Mouse (Mus musculus): ENCODE measurements around the gene Dock9.
"Not testable (repeated sequence)": the region's sequence is repeated elsewhere in the genome, so short reads cannot be mapped to it uniquely, and the experiment has no call there.

Dock9 gene

GRCm38 (mm10) chr14:121735678-121736077 lies 62.0 kb downstream of the Dock9 start:
- DNase-seq (ENCODE audit: low spot score), result no peak

- no peak for DNase-seq (ENCODE audit: low spot score)
Measured at GRCm38 (mm10) chr14:121734217-121734616, 63.4 kb downstream of the Dock9 start.

- DNase-seq (ENCODE audit: low spot score), result no peak
Measured at GRCm38 (mm10) chr14:121733694-121734093, 63.9 kb downstream of the Dock9 start.

- no peak for DNase-seq (ENCODE audit: low spot score)
Measured at GRCm38 (mm10) chr14:121732196-121732595, 65.4 kb downstream of the Dock9 start.

GRCm38 (mm10) chr14:121731688-121732168 lies 65.9 kb downstream of the Dock9 start:
- DNase-seq (ENCODE audit: low spot score), result no peak

DNA sequence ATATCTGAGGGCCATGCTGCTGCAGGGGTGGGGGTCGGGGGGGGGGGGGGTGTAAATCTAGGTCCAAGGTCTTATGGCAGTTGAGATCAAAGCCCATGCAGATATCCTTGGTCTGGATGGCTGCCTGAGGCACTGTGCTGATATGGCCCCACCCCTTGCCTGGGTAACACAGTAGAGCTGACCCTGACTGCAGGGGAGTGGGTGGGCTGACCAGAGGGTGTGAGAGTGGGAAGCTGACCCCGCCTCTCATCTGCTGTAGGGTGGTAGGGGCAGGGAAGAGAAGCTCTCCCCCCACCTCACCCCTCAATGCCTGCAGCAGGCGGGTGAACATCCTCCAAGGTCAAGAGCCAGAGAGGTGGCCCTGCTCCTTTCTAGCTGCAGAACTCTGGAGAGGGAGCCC lies 66.7 kb downstream of the Dock9 start:
- DNase-seq (ENCODE audit: low spot score), result no peak

DNA sequence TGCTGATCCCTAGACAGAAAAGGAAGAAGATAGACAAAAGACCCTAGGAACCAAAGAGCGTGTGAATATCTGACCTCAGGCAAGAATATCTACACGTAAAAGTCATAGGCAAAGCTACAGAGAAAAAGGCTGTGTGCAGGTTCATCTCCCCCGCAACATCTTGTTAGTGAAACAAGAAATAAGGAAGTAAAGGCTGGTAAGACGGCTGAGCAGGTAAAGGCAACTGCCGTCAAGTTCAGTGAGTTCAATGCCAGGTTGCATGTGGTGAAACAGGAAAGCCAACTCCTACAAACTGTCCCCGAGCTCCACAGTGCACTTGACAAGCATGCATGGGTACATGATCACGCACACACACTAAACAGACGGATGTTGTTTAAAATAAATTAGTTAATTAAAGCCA lies 69.6 kb downstream of the Dock9 start:
- no peak for DNase-seq (ENCODE audit: low spot score)

- DNase-seq (ENCODE audit: low spot score), result no peak
Measured at GRCm38 (mm10) chr14:121724501-121724900, 73.1 kb downstream of the Dock9 start.

- no peak for DNase-seq (ENCODE audit: low spot score)
Measured at GRCm38 (mm10) chr14:121722774-121723173, 74.9 kb downstream of the Dock9 start.

DNA sequence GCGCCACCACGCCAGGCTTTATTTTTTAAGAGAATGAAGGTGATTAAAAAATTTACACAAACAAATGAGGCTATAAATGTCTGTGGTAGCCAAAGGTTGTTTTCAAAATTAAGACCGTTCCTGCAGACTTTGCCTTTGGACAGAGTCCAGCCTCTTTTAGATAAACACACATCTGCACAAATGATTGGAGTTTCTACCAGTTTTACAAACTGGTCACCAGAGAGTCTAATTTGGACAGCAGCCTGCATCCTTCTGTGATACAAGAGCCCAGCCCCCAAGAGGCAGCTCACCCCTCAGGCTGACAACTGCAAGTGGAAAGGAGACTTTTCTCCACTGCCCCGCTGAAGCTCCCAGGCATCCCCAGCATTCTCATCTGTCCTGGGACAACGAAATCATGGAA lies 76.2 kb downstream of the Dock9 start:
- no peak for DNase-seq (ENCODE audit: low spot score)

DNA sequence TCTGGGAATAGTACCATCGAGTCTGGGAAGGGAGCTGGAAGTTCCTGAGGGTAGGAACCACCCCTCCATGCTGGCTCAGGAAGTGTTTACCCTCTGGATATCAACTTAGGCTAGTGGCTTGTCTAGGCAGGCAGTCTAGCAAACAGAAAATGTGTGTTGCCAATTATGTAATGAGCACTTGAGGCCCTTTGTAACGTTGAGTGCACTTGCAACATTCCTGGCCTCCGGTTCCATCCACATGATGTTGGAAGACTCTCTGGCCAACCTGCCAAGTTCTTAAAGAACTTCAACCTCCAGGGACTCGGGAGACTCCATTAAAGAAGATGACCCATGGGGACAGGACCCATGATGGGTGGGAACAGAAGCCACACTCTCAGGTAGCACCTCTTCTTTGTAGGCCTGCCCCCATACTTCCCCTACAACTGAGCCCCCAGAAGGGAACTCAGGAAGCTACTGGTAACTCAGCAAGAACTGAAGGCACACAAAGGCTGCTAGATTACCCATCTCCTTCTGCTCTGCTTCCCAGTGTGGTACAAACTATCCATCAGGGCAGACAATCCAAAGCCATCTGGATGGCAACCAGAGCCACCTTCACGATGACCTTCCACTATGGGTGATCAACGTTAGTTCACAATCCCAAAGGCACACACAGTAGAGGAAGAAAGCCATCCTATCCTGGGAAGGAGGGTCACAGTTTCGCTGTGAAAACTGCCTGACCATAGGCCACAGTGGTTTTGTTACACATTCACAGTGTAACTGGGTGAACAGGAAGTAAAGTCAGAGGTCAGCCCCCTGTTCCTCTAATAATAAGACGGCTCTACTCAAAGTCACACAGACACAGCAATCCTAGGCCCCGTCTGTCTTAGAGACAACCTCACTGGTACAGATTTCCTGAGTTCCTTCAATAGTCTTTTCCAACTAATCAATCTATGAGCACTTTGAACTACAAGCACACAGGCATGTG lies 77.7 kb downstream of the Dock9 start:
- no peak for DNase-seq (ENCODE audit: low spot score)

GRCm38 (mm10) chr14:121714799-121715198 lies 82.8 kb downstream of the Dock9 start:
- not testable (repeated sequence) for DNase-seq (ENCODE audit: low spot score)

DNA sequence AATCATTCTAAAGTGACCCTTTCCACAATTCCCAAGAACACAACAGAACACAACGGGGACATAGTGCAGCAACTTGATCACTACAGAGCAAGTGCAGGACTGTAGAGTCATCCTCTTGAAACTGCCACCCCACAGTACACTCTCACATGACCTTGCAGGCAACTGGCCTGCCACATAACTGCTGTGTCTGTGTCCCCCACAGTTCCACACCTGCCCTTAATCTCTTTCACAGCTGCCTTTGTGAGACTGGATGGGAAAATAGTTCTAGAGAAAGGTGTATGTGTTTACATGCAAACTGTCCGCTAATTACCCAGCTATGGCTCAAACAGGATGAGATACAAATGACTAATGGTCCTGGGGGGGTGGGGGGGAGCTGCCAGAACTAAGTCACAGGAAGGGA lies 83.4 kb downstream of the Dock9 start:
- DNase-seq (ENCODE audit: low spot score), result no peak

DNA sequence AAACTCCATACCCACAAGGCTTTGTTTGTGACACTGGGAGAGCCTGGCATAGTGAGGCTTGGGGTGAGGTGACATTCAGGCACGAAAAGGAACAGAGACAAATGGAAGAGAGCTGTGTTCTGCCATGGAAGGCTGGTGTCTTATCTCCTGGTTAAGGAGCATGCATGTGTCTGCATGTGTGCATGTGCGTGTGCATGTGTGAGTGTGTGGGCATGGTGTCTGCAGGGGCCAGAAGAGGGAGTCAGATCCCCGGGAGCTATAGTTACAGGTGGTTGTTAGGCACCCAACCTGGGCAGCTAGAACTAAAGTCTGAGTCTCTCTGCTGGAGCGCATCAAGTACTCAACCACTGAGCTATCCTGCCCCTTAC lies 83.8 kb downstream of the Dock9 start:
- no peak for DNase-seq (ENCODE audit: low spot score)

DNA sequence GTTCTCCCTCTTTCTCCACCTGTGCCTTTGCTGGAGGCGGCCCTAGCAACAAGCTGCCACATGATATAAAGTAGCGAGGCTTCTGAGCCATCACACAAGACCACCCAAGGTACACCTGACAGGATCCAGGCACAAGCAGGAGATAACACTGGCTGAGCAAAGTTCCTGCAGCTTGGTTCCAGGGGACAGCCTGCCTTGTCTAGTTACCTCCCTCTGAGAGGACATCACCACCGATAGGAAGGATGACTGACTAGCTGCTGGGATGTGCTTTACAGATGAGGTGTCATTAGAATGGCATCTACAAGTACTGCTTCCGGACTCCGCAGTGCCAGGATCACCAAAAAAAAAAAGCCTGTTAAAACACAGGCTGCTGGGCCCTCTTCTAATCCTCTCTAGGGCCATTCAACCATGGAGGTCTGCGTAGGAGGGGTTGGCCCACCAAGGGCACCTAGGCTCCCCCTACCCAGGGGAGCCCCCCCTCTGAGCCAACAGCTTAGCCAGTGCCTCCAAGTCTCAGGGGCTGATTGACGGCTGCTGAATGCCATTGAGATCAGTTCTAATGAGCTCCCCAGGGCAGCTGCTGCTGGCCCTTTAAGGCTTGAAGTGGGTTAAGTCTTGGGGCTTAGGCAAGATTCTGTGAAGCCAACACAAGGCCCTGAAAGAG lies 84.3 kb downstream of the Dock9 start:
- DNase-seq (ENCODE audit: low spot score), result no peak

DNA sequence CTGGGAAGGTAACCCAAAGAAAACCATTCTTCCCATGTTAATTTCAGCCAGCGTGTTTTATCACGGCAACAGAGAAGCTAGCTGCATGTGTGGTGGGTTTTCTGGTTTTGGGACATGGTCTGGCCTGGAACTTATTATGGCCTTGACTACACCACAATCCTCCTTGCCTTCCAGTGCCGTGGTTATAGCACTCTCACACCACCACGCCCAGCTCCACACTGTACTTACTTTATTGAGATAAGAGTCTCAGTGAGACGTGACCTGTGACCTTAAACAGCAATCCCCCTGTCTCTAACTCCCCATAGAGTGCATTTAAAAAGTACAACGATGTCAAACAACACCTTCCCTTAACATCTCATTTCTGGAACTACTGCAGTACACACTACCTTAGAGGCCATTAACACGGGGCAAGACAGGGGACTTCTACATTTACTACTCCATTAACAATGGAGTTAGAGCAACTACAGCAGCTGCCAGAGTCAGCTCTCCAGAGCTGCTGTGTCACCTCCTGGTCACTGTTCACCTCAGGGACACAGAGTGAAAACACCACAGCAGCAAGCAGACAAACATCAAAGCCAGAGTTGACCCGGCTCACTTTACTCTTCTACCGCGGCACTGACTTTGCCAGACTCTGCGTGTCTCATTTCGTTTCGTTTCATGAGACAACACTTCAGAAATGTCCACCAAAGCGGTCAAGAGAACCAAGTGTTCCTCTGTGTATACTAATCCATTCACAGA lies 86.4 kb downstream of the Dock9 start:
- DNase-seq (ENCODE audit: low spot score), result no peak

DNA sequence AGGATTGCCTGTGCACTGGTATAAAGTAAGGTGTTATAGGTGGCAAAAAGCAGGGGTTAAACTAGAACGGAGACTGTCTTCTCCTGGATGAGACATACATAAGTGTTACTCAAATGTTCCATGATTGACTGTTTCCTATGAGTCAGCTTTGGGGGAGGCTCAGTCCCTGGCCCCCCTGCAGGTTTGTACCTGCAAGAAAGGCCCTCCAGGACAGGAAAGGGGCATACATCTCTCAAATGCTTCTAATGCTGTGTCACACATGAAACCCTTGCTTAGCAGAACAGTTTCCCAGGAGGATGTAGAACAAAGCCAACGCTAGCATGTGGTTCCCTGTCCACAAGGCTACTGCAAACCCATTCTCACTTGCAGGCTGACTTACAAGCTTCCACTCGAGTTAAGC lies 87.5 kb downstream of the Dock9 start:
- no peak for DNase-seq (ENCODE audit: low spot score)

- DNase-seq (ENCODE audit: low spot score), result no peak
Measured at GRCm38 (mm10) chr14:121708244-121708643, 89.4 kb downstream of the Dock9 start.

GRCm38 (mm10) chr14:121706482-121706901 lies 91.1 kb downstream of the Dock9 start:
- DNase-seq (ENCODE audit: low spot score), result no peak

DNA sequence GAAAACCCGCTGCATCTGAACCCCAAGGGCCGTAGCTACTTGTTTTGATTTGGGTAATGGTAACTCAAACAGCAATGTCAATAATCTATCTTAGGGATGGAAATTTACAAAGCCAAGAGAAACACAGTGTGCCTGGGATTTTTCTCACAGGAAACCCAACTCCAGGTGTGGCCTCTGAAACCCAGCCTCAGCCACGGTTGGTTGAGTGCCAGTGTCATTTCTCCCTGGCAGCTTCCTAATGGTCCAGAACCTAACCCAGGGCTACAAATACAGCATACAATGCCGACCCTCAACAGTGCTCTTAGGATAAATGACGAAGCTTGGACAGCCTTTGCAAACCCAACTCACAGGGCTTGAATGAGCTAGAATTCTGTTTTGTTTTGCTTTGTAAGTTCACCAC lies 92.0 kb downstream of the Dock9 start:
- DNase-seq (ENCODE audit: low spot score), result no peak

DNA sequence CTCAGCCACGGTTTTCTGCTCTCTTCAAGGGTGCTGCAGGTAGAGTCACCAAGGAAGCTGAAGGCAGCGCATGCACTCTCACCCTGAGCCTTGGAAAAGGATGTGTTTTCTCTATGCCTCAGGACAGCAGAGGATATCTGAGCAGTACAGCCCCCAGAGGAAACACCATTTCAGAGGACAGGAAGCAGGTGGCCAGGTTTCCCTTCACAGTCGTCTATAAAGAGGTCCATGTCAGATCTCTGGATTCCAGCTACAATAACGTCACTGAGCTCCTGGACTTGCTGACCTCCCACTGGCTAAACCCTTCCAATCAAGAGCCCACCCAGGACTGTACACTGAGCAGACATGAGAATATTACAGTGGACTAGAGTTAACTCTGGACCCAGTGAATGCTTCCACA lies 95.1 kb downstream of the Dock9 start:
- no peak for DNase-seq (ENCODE audit: low spot score)

GRCm38 (mm10) chr14:121700013-121700412 lies 97.6 kb downstream of the Dock9 start:
- no peak for DNase-seq (ENCODE audit: low spot score)

- DNase-seq (ENCODE audit: low spot score), result no peak
Measured at GRCm38 (mm10) chr14:121698620-121698950, 99.1 kb downstream of the Dock9 start.
